Mouse (Mus musculus) lung, embryonic 15.5 days (tissue): Measurements from ENCODE around the gene Soga3. TPM values are rescaled to one million over a fixed set of nuclear protein-coding genes. Genes with fewer than 3 reads are reported as not detected.

Experiments used
- ATAC-seq: fragments of 200-750 bp; cut with Nextera tagmentation; 2 replicates; pipeline ENCODE4 v1.8.0; 2017; ENCODE audit warnings: moderate number of reproducible peaks, borderline replicate concordance; ENCODE audit not compliant: low FRiP score, low TSS enrichment; ENCODE audit errors: extremely low read depth
- H3K27ac ChIP-seq: fragments of 300-500 bp; sonication (generic); 2 replicates; pipeline ENCODE4 v1.5.1; 2015; ENCODE audit warnings: moderate library complexity, mild to moderate bottlenecking, inconsistent platforms
- H3K27me3 ChIP-seq: fragments of 300-500 bp; sonication (generic); 2 replicates; pipeline ENCODE4 v1.6.1; 2015; ENCODE audit warnings: inconsistent platforms
- H3K36me3 ChIP-seq: fragments of 300-500 bp; sonication (generic); 2 replicates; pipeline ENCODE4 v1.6.1; 2015; ENCODE audit warnings: inconsistent platforms
- H3K4me1 ChIP-seq: fragments of 300-500 bp; sonication (generic); 2 replicates; pipeline ENCODE4 v1.6.1; 2015; ENCODE audit warnings: inconsistent platforms
- H3K4me2 ChIP-seq: fragments of 300-500 bp; sonication (generic); 2 replicates; pipeline ENCODE4 v1.6.1; 2015; ENCODE audit warnings: inconsistent platforms, mild to moderate bottlenecking, moderate library complexity
- H3K4me3 ChIP-seq: fragments of 300-500 bp; sonication (generic); 2 replicates; pipeline ENCODE4 v1.5.1; 2015; ENCODE audit warnings: mild to moderate bottlenecking, inconsistent platforms
- H3K9ac ChIP-seq: fragments of 300-500 bp; sonication (generic); 2 replicates; pipeline ENCODE4 v1.6.1; 2015; ENCODE audit warnings: inconsistent platforms
- H3K9me3 ChIP-seq: fragments of 300-500 bp; sonication (generic); 2 replicates; pipeline ENCODE4 v1.6.1; 2016; ENCODE audit warnings: inconsistent platforms
- WGBS: fragments of 180-500 bp; shearing (Covaris S2); methylation state at CpG from one replicate; pipeline ENCODE4 v1.1.7; 2015; 5-methylcytosine and 5-hydroxymethylcytosine counted together
- polyA plus RNA-seq: library from polyadenylated mRNA; unstranded; fragments of >200 nt; fragmentation: Nextera tagmentation; extraction: Ambion mirVana; gene quantifications from 2 replicates; pipeline ENCODE4 v1.2.1, GENCODE M21; 2015

The Soga3 gene
- polyA plus RNA-seq, 1 experiment from 2014 or later: 0.49 TPM

- no peak for ATAC-seq
- no peaks in the 10 kb centered on the region for H3K9me3 ChIP-seq
- H3K27me3 ChIP-seq: no peaks in the 10 kb centered on the region
- H3K36me3 ChIP-seq: no peaks in the 10 kb centered on the region
- no peak overlapping the region for H3K27ac ChIP-seq
- no peak overlapping the region for H3K9ac ChIP-seq
- no peak overlapping the region for H3K4me3 ChIP-seq
- H3K4me2 ChIP-seq: no peak overlapping the region
- no peaks in the 10 kb centered on the region for H3K4me1 ChIP-seq
- 74% methylated on average over 3 of the region's 3 CpGs for WGBS
These were observed 32.0 kb downstream of the Soga3 start for GRCm38 (mm10) chr10:29175656-29176055.

GRCm38 (mm10) chr10:29176881-29177280, 33.2 kb downstream of the Soga3 start:
- no peaks in the 10 kb centered on the region for H3K9me3 ChIP-seq
- WGBS: 75% methylated on average over 4 of the region's 4 CpGs
- no peak overlapping the region for H3K4me2 ChIP-seq
- no peaks in the 10 kb centered on the region for H3K4me1 ChIP-seq
- no peaks in the 10 kb centered on the region for H3K36me3 ChIP-seq
- H3K27ac ChIP-seq: no peak overlapping the region
- H3K27me3 ChIP-seq: no peaks in the 10 kb centered on the region
- no peak for ATAC-seq
- no peak overlapping the region for H3K4me3 ChIP-seq
- no peak overlapping the region for H3K9ac ChIP-seq

GRCm38 (mm10) chr10:29178003-29178402, 34.4 kb downstream of the Soga3 start:
- Histone ChIP-seq H3K4me3 (no peak overlapping the region), H3K27ac (no peak overlapping the region), H3K4me2 (no peak overlapping the region), H3K9me3 (no peaks in the 10 kb centered on the region), H3K9ac (no peak overlapping the region), H3K27me3 (no peaks in the 10 kb centered on the region), H3K36me3 (no peaks in the 10 kb centered on the region), H3K4me1 (no peaks in the 10 kb centered on the region)
- 39% methylated on average over 2 of the region's 2 CpGs for WGBS
- ATAC-seq: no peak

- 92% methylated on average over 3 of the region's 3 CpGs for WGBS
- H3K9ac ChIP-seq: no peak overlapping the region
- no peak for ATAC-seq
- no peak overlapping the region for H3K4me3 ChIP-seq
- H3K27me3 ChIP-seq: no peaks in the 10 kb centered on the region
- no peak overlapping the region for H3K4me2 ChIP-seq
- H3K27ac ChIP-seq: no peak overlapping the region
- H3K9me3 ChIP-seq: no peaks in the 10 kb centered on the region
- no peaks in the 10 kb centered on the region for H3K36me3 ChIP-seq
- no peaks in the 10 kb centered on the region for H3K4me1 ChIP-seq
These were observed 36.6 kb downstream of the Soga3 start for GRCm38 (mm10) chr10:29180210-29180609.

GRCm38 (mm10) chr10:29181046-29181445, 37.4 kb downstream of the Soga3 start:
- Histone ChIP-seq H3K9ac (no peak overlapping the region), H3K27me3 (no peaks in the 10 kb centered on the region), H3K9me3 (no peaks in the 10 kb centered on the region), H3K4me2 (no peak overlapping the region), H3K4me3 (no peak overlapping the region), H3K36me3 (no peaks in the 10 kb centered on the region), H3K4me1 (no peaks in the 10 kb centered on the region), H3K27ac (no peak overlapping the region)
- ATAC-seq: no peak
- 78% methylated on average over 2 of the region's 2 CpGs for WGBS

GRCm38 (mm10) chr10:29193769-29194168, 50.1 kb downstream of the Soga3 start:
- no peak for ATAC-seq
- Histone ChIP-seq H3K9ac (no peak overlapping the region), H3K4me1 (no peaks in the 10 kb centered on the region), H3K27ac (no peak overlapping the region), H3K9me3 (no peaks in the 10 kb centered on the region), H3K36me3 (no peaks in the 10 kb centered on the region), H3K4me3 (no peak overlapping the region), H3K27me3 (no peaks in the 10 kb centered on the region), H3K4me2 (no peak overlapping the region)

- Histone ChIP-seq H3K27me3 (no peaks in the 10 kb centered on the region), H3K4me3 (no peak overlapping the region), H3K9me3 (no peaks in the 10 kb centered on the region), H3K4me1 (no peaks in the 10 kb centered on the region), H3K27ac (no peak overlapping the region), H3K9ac (no peak overlapping the region), H3K36me3 (no peaks in the 10 kb centered on the region), H3K4me2 (no peak overlapping the region)
- whole genome bisulfite sequencing: 94% methylated on average over 33 of the region's 33 CpGs
- no peak for ATAC-seq
These were observed 53.2 kb downstream of the Soga3 start for GRCm38 (mm10) chr10:29196811-29197210.

- Histone ChIP-seq H3K9ac (no peak within 1 kb of the TSS), H3K4me1 (no peaks in the 10 kb centered on the region), H3K4me3 (no peak within 1 kb of the TSS), H3K36me3 (no peaks in the 10 kb centered on the region), H3K4me2 (no peak within 1 kb of the TSS), H3K9me3 (no peaks in the 10 kb centered on the region), H3K27ac (no peak within 1 kb of the TSS), H3K27me3 (no peaks in the 10 kb centered on the region)
- no peak for ATAC-seq
- WGBS: 84% methylated on average over 7 of the region's 7 CpGs
These were observed 55.0 kb downstream of the Soga3 start, which contains the start of gene Gm49353 for GRCm38 (mm10) chr10:29198642-29199041. TSS of gene Gm49353 (plus strand) at chr10:29198954.

GRCm38 (mm10) chr10:29199835-29200234, 56.2 kb downstream of the Soga3 start:
- H3K4me1 ChIP-seq: no peaks in the 10 kb centered on the region
- ATAC-seq: no peak
- H3K4me3 ChIP-seq: no peak overlapping the region
- H3K36me3 ChIP-seq: no peaks in the 10 kb centered on the region
- WGBS: 66% methylated on average over 3 of the region's 3 CpGs
- no peak overlapping the region for H3K9ac ChIP-seq
- H3K9me3 ChIP-seq: no peaks in the 10 kb centered on the region
- H3K4me2 ChIP-seq: no peak overlapping the region
- no peaks in the 10 kb centered on the region for H3K27me3 ChIP-seq
- no peak overlapping the region for H3K27ac ChIP-seq

GRCm38 (mm10) chr10:29200609-29201008, 57.0 kb downstream of the Soga3 start:
- Histone ChIP-seq H3K9ac (no peak overlapping the region), H3K4me1 (no peaks in the 10 kb centered on the region), H3K4me3 (no peak overlapping the region), H3K9me3 (no peaks in the 10 kb centered on the region), H3K27ac (no peak overlapping the region), H3K27me3 (no peaks in the 10 kb centered on the region), H3K36me3 (no peaks in the 10 kb centered on the region), H3K4me2 (no peak overlapping the region)
- ATAC-seq: no peak
- 78% methylated on average over 1 of the region's 1 CpGs for WGBS

- no peak for ATAC-seq
- Histone ChIP-seq H3K27ac (no peak overlapping the region), H3K4me2 (no peak overlapping the region), H3K36me3 (no peaks in the 10 kb centered on the region), H3K27me3 (no peaks in the 10 kb centered on the region), H3K9me3 (no peaks in the 10 kb centered on the region), H3K9ac (no peak overlapping the region), H3K4me1 (0 out of 2 replicates have a peak, but pooled peaks cover 6% of the 10 kb centered on the region), H3K4me3 (no peak overlapping the region)
These were observed 63.1 kb downstream of the Soga3 start for GRCm38 (mm10) chr10:29206730-29207129.

GRCm38 (mm10) chr10:29208735-29209134, 65.1 kb downstream of the Soga3 start:
- no peaks in the 10 kb centered on the region for H3K9me3 ChIP-seq
- 43% methylated on average over 3 of the region's 3 CpGs for WGBS
- no peaks in the 10 kb centered on the region for H3K36me3 ChIP-seq
- no peaks in the 10 kb centered on the region for H3K27me3 ChIP-seq
- 0 out of 2 replicates have a peak, but pooled peaks cover 7% of the 10 kb centered on the region for H3K4me1 ChIP-seq
- no peak for ATAC-seq
- no peak overlapping the region for H3K4me2 ChIP-seq
- no peak overlapping the region for H3K4me3 ChIP-seq
- no peak overlapping the region for H3K27ac ChIP-seq
- H3K9ac ChIP-seq: no peak overlapping the region

GRCm38 (mm10) chr10:29211453-29211852, 67.8 kb downstream of the Soga3 start, which contains the start of gene 9330159F19Rik:
TSS of gene 9330159F19Rik (plus strand) at chr10:29211606.
- Histone ChIP-seq H3K4me2 (peak within 1 kb of the TSS; percentile 24; the same call in 1 of the 2 replicates), H3K36me3 (no peaks in the 10 kb centered on the region), H3K9ac (no peak within 1 kb of the TSS), H3K4me3 (no peak within 1 kb of the TSS), H3K4me1 (0 out of 2 replicates have a peak, but pooled peaks cover 7% of the 10 kb centered on the region), H3K27me3 (no peaks in the 10 kb centered on the region), H3K9me3 (no peaks in the 10 kb centered on the region), H3K27ac (no peak within 1 kb of the TSS)
- 9% methylated on average over 4 of the region's 4 CpGs for WGBS
- peak; percentile 94; the same call in 1 of the 2 replicates for ATAC-seq
